Mouse (Mus musculus) midbrain, embryonic 11.5 days (tissue): Measurements from ENCODE around the gene Ppp1r14d. TPM values are rescaled to one million over a fixed set of nuclear protein-coding genes. Genes with fewer than 3 reads are reported as not detected.
A peak's percentile ranks its signal among the peaks of the same experiment; 100 is the strongest.

Experiments used
- ATAC-seq: fragments of 200-750 bp; cut with Nextera tagmentation; 2 replicates; pipeline ENCODE4 v1.8.0; 2017; ENCODE audit warnings: moderate TSS enrichment, moderate library complexity; ENCODE audit not compliant: low FRiP score
- DNase-seq: peaks from one replicate; pipeline ENCODE4 v3.0.0; 2015; ENCODE audit warnings: low spot score; ENCODE audit errors: missing footprints
- H3K27ac ChIP-seq: fragments of 300-500 bp; sonication (generic); 2 replicates; pipeline ENCODE4 v1.5.1; 2014; ENCODE audit warnings: low read depth, low read length
- H3K27me3 ChIP-seq: fragments of 300-500 bp; sonication (generic); 2 replicates; pipeline ENCODE4 v1.6.1; 2014; ENCODE audit warnings: mild to moderate bottlenecking, low read length, moderate library complexity, mixed read lengths; ENCODE audit not compliant: control insufficient read depth, insufficient read depth
- H3K36me3 ChIP-seq: fragments of 300-500 bp; sonication (generic); 2 replicates; pipeline ENCODE4 v1.6.1; 2014; ENCODE audit warnings: mild to moderate bottlenecking, low read length, moderate library complexity, mixed read lengths; ENCODE audit not compliant: control insufficient read depth, insufficient read depth
- H3K4me1 ChIP-seq: fragments of 300-500 bp; sonication (generic); 2 replicates; pipeline ENCODE4 v1.6.1; 2014; ENCODE audit warnings: low read length; ENCODE audit not compliant: control insufficient read depth, insufficient read depth
- H3K4me2 ChIP-seq: fragments of 300-500 bp; sonication (generic); 2 replicates; pipeline ENCODE4 v1.6.1; 2014; ENCODE audit warnings: mild to moderate bottlenecking, moderate library complexity
- H3K4me3 ChIP-seq: fragments of 300-500 bp; sonication (generic); 2 replicates; pipeline ENCODE4 v1.5.1; 2014; ENCODE audit warnings: low read depth, low read length
- H3K9ac ChIP-seq: fragments of 300-500 bp; sonication (generic); 2 replicates; pipeline ENCODE4 v1.6.1; 2014; ENCODE audit warnings: low read length
- H3K9me3 ChIP-seq: fragments of 300-500 bp; sonication (generic); 2 replicates; pipeline ENCODE4 v1.6.1; 2016; ENCODE audit warnings: low read length; ENCODE audit not compliant: control insufficient read depth
- WGBS: fragments of 180-500 bp; shearing (Covaris S2); extraction: QIAGEN DNeasy Blood & Tissue Kit; methylation state at CpG from one replicate; pipeline ENCODE4 v1.1.7; 2014; 5-methylcytosine and 5-hydroxymethylcytosine counted together
- polyA plus RNA-seq: library from polyadenylated mRNA; unstranded; fragments of >200 nt; fragmentation: Nextera tagmentation; extraction: Ambion mirVana; gene quantifications from 2 replicates; pipeline ENCODE4 v1.2.1, GENCODE M21; 2014

Gene Ppp1r14d
- polyA plus RNA-seq, 1 experiment from 2014 or later = not detected

DNA sequence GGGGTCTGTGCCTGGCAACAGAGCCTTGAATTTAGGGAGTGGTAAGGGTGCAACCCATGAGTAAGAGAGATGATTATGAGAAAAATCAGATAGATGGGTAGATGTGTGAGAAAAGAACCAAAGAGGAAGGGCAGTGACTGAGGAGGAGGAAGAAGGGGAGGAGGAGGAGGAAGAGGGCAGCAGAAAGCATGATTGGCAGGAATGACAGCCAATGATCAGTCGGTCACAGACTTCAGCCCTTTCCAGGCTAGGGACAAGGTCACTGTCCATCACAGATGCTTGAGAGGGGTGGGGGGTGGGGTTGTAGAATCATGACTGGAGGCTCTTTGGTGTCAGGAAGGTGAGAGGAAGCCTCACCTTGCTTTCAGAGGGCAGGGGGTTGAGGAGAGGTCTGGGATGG lies 30.8 kb upstream of the Ppp1r14d start:
- DNase-seq = no peak
- H3K9ac ChIP-seq = no peak overlapping the region
- WGBS = 70% methylated on average over 1 of the region's 1 CpGs
- H3K36me3 ChIP-seq = no peaks in the 10 kb centered on the region
- H3K4me2 ChIP-seq = no peak overlapping the region
- no peaks in the 10 kb centered on the region for H3K9me3 ChIP-seq
- no peaks in the 10 kb centered on the region for H3K27me3 ChIP-seq
- no peak overlapping the region for H3K27ac ChIP-seq
- ATAC-seq = no peak
- H3K4me1 ChIP-seq = no peaks in the 10 kb centered on the region
- no peak overlapping the region for H3K4me3 ChIP-seq

DNA sequence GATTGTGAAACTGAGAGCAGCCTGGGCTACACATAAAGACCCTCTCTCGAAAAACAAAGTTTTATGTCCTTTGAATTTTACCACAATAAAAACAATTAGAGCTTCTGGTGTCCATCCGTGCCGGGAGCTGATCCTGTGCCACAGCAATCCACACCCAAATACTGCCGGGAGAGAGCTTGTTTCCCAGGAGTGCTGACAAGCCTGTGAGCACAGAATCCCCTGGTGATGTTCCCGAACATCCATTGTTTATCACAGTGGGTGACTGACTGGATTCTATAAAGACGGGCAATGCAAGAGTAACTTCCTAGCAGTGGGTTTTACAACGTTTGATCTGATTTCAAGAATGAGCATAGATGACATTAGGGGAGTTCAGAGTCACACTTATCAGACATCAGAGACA lies 25.3 kb upstream of the Ppp1r14d start:
- no peaks in the 10 kb centered on the region for H3K36me3 ChIP-seq
- 7% methylated on average over 7 of the region's 7 CpGs for WGBS
- no peaks in the 10 kb centered on the region for H3K4me1 ChIP-seq
- no peak overlapping the region for H3K4me2 ChIP-seq
- H3K9me3 ChIP-seq = no peaks in the 10 kb centered on the region
- H3K9ac ChIP-seq = no peak overlapping the region
- H3K4me3 ChIP-seq = no peak overlapping the region
- H3K27me3 ChIP-seq = no peaks in the 10 kb centered on the region
- DNase-seq = peak; percentile 82
- no peak for ATAC-seq
- H3K27ac ChIP-seq = no peak overlapping the region

DNA sequence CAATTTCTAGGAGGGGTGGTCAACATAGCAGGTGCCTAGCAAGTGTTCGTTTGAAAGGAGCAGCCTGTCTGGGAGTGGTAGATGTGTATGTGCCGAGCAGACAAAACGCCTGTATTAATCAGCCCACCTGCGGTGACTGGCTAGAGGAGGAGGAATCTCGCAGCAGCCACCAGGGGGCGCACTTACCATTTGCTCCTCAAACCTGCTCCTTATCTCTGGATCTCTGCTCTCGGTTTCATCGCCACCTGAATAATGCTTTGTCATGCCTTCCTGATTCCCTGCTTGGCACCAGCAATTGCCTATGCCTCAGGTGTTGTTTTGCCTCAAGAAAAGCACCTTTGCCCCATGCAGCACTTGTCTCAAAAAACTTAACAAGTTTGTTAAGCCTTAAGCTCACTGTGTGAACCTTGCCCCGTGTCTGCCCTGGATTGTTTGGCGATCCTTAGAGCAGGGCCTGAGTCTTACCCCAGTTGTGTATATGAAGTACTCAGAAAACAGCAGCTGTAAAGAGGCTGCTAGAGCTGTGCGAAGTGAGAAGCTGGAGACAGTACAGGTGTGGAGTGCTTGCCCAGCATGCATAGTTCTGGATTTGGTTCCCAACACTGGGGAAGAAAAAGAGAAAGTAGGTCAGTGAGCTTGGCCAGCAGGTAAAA lies 21.2 kb upstream of the Ppp1r14d start:
- H3K4me2 ChIP-seq = no peak overlapping the region
- no peaks in the 10 kb centered on the region for H3K27me3 ChIP-seq
- no peaks in the 10 kb centered on the region for H3K36me3 ChIP-seq
- no peaks in the 10 kb centered on the region for H3K9me3 ChIP-seq
- DNase-seq (peak; percentile 99), ATAC-seq (peak; percentile 70; the same call in 1 of the 2 replicates)
- no peak overlapping the region for H3K9ac ChIP-seq
- no peaks in the 10 kb centered on the region for H3K4me1 ChIP-seq
- H3K4me3 ChIP-seq = no peak overlapping the region
- H3K27ac ChIP-seq = no peak overlapping the region
- WGBS = 17% methylated on average over 11 of the region's 11 CpGs

DNA sequence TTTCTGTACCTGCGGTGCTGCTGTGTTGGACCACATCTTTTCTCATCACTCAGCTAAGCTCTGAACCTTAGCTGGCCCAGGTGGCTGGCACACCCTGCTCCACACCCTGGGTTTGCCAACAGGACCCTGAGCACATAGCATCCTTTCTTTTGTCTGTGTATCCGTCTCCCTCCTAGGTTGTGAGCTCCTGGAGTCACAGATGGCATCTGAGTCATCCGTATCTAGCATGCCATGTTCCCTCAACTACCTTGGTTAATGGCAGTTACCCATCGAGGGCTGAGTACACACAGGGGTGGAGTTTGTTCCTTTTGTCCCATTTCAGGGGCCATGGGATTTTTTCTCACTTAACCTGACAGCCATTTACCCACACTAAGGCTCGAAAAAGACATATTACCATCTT lies 20.7 kb upstream of the Ppp1r14d start:
- Histone ChIP-seq H3K27ac (no peak overlapping the region), H3K36me3 (no peaks in the 10 kb centered on the region), H3K9ac (no peak overlapping the region), H3K4me3 (no peak overlapping the region), H3K4me2 (no peak overlapping the region), H3K27me3 (no peaks in the 10 kb centered on the region), H3K9me3 (no peaks in the 10 kb centered on the region), H3K4me1 (no peaks in the 10 kb centered on the region)
- ATAC-seq (no peak), DNase-seq (peak; percentile 74)
- 68% methylated on average over 5 of the region's 5 CpGs for WGBS

DNA sequence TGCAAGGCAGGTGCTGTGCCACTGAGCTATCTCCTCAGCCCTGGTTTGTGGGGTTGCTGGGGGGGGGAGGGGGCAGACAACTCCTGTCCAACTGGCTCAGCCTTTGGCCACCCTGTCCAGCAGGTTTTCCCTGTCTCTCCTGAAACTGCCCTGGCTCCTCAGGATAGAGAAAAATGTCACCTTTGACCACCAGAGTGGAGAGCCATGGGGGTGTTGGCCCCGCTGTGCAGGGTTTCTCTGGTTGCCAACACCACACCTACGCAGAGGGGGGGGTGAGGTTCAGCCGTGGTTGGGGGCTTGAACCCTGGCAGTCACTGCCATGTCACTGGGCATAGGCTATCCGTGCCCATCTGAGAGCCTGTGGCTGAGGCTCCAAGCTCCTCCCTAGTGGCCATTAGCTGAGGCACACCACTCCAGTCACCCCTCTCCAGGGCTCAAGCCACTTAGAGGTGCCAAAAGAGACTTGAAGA lies 19.9 kb upstream of the Ppp1r14d start:
- peak; percentile 77 for DNase-seq
- no peaks in the 10 kb centered on the region for H3K4me1 ChIP-seq
- H3K4me2 ChIP-seq = no peak overlapping the region
- no peaks in the 10 kb centered on the region for H3K36me3 ChIP-seq
- ATAC-seq = 0 out of 2 replicates have a peak, but pooled peaks have one; percentile 24
- H3K27ac ChIP-seq = no peak overlapping the region
- H3K4me3 ChIP-seq = no peak overlapping the region
- WGBS = 81% methylated on average over 4 of the region's 4 CpGs
- no peaks in the 10 kb centered on the region for H3K27me3 ChIP-seq
- H3K9ac ChIP-seq = no peak overlapping the region
- no peaks in the 10 kb centered on the region for H3K9me3 ChIP-seq

DNA sequence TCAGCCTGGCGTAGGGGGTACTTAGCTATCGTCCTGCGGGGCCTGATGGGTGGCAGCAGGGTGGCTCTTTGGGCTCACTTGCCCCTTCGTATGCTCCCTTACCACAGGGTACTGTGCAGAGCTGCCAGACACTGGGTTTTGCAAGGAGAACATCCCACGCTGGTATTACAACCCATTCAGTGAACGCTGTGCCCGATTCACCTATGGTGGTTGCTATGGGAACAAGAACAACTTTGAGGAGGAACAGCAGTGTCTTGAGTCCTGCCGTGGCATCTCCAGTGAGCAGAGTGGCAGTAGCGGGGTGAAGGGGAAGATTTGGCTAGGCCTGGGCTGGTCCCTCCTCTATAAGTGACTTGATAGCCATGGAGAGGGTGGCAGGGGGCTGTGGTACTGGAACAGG lies 18.2 kb upstream of the Ppp1r14d start:
- no peaks in the 10 kb centered on the region for H3K4me1 ChIP-seq
- no peaks in the 10 kb centered on the region for H3K27me3 ChIP-seq
- 83% methylated on average over 9 of the region's 9 CpGs for WGBS
- H3K27ac ChIP-seq = no peak overlapping the region
- H3K9ac ChIP-seq = no peak overlapping the region
- DNase-seq (peak; percentile 56), ATAC-seq (no peak)
- H3K36me3 ChIP-seq = no peaks in the 10 kb centered on the region
- H3K9me3 ChIP-seq = no peaks in the 10 kb centered on the region
- H3K4me3 ChIP-seq = no peak overlapping the region
- no peak overlapping the region for H3K4me2 ChIP-seq

DNA sequence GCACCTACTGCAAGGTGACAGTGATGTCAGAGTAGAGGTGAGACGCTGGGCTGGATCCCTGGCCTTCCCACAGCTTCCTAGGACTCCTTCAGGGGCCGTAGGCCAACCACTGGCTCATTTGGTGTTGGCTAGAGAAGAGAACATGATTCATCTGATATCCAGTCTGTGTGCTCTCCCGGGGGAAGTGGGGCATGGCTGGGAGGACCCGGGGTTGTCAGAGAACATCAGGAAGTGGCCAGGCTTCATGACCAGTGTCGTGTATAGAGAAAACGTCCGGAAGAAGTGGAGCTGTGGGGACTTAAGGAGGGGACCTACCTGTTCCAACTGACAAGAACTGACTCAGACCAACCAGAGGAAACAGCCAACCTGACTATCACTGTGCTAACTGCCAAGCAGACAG lies 15.5 kb upstream of the Ppp1r14d start:
- no peaks in the 10 kb centered on the region for H3K36me3 ChIP-seq
- no peak overlapping the region for H3K27ac ChIP-seq
- 91% methylated on average over 7 of the region's 7 CpGs for WGBS
- no peak overlapping the region for H3K4me3 ChIP-seq
- ATAC-seq (no peak), DNase-seq (peak; percentile 59)
- no peak overlapping the region for H3K4me2 ChIP-seq
- no peaks in the 10 kb centered on the region for H3K9me3 ChIP-seq
- no peak overlapping the region for H3K9ac ChIP-seq
- H3K4me1 ChIP-seq = no peaks in the 10 kb centered on the region
- H3K27me3 ChIP-seq = no peaks in the 10 kb centered on the region; the same call in 1 of the 2 replicates

DNA sequence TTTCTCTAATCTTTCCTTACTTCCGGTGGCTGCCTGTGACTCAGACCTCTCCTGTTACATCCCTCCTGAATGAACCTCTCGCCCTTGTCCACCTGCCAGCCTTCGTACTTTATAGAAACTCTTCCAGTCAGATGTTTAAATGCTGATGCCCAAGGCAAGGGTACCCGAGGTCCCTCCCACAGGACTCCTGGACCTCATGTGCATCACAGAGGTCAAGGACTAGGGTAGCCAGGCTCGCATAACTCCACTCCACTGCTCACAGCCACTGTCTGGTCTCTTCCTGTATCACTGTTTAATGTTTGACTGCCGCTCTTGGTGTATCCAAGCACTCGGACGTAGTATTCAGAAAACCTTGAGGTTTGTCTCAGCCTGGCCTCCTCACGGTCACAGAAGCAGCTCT lies 12.8 kb upstream of the Ppp1r14d start:
- Histone ChIP-seq H3K36me3 (no peaks in the 10 kb centered on the region), H3K9ac (no peak overlapping the region), H3K27me3 (peaks cover 15% of the 10 kb centered on the region), H3K9me3 (no peaks in the 10 kb centered on the region), H3K4me3 (no peak overlapping the region), H3K27ac (no peak overlapping the region), H3K4me2 (no peak overlapping the region), H3K4me1 (peaks cover 3% of the 10 kb centered on the region; the same call in 1 of the 2 replicates)
- peak; percentile 59 for DNase-seq
- no peak for ATAC-seq
- 85% methylated on average over 9 of the region's 9 CpGs for WGBS

DNA sequence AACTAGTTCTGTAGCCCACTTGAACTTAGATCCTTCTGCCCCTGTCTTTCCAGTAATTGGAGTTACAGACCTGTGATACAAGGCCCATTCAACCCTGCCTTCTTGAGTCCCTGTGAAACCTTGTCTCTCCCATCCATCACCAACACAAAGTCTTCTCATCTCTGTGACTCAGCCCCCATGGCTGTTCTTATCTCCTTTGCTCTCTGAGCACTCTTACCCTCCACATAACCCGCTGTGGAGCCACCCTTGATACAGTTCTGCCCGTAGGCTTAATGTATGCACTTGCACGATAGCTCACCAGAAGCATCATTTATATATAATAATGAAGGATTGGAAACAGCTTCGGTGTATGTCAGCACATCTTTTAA lies 11.1 kb upstream of the Ppp1r14d start:
- 90% methylated on average over 4 of the region's 4 CpGs for WGBS
- Histone ChIP-seq H3K36me3 (no peaks in the 10 kb centered on the region), H3K4me1 (peaks cover 9% of the 10 kb centered on the region), H3K4me2 (no peak overlapping the region), H3K4me3 (no peak overlapping the region), H3K9ac (no peak overlapping the region), H3K9me3 (no peaks in the 10 kb centered on the region), H3K27ac (no peak overlapping the region), H3K27me3 (peaks cover 33% of the 10 kb centered on the region)
- no peak for ATAC-seq
- no peak for DNase-seq
